Mouse (Mus musculus) adrenal gland, postnatal 14 days (tissue): ENCODE data around the gene Lasp1. TPM values are rescaled to one million over a fixed set of nuclear protein-coding genes. Genes with fewer than 3 reads are reported as not detected.

Source experiments
- DNase-seq: peaks from one replicate; pipeline ENCODE4 v3.0.0; 2021; ENCODE audit warnings: mixed read lengths
- total RNA-seq: library from RNA; stranded (reverse); gene quantifications from 2 replicates; pipeline ENCODE4 v1.2.3, GENCODE M21; 2021

Gene Lasp1
- total RNA-seq, 1 experiment from 2014 or later = 98.2 TPM

GRCm38 (mm10) chr11:97874396-97874795 lies 75.6 kb downstream of the Lasp1 start:
- no peak for DNase-seq

- DNase-seq = no peak
Observed at GRCm38 (mm10) chr11:97877341-97877740, 78.5 kb downstream of the Lasp1 start.

DNA sequence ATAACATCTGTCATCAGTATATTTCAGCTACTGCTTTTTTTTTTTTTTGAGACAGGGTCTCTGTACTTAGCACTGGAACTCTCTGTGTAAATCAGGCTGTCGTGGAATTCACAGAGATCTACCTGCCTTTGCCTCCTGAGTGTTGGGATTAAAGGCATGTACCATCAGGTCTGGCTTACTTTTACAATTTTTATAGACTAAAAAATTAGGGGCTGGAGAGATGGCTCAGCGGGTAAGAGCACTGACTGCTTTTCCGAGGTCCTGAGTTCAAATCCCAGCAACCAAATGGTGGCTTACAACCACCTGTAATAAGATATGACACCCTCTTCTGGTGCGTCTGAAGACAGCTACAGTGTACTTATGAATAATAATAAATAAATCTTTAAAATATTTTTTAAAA lies 81.6 kb downstream of the Lasp1 start:
- no peak for DNase-seq

- peak; percentile 82 for DNase-seq
Observed at GRCm38 (mm10) chr11:97883542-97883917, 84.7 kb downstream of the Lasp1 start.

DNA sequence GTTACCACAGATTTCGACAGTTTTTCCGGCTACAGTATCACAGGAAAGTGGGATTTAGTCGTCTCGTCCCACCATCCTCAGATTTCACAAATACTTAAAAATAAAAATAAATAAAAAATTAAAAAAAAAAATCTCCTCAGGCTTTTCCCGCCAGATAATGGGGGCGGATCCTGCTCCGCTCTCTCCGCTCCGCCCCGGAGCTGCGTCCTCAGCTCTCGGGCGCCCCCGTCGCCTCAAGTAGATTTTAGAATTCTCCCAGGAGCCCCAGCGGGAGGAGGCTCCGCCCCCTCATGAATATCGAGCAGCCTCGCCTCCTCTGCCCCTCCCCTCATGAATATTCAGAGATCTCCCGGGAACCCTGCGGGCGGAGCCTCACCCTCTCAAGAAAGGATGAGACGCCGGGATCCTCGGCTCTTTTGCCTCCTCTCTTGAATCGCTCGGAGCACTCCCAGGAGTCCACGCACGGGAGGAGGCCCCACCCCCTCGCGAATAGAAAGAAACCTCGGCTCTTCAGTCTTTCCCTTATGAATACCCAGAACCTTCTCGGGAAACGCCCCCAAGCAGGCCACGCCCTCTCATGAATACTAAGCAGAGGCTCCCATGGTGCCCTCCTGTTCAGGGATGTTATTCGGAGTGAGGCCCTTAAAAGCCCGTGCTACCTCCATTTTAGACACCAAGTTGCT lies 85.3 kb downstream of the Lasp1 start, which contains the start of gene Fbxo47:
Fbxo47 (minus strand) TSS at position 237 of the 683 bp plus-strand sequence.
- peak; percentile 98 for DNase-seq

DNA sequence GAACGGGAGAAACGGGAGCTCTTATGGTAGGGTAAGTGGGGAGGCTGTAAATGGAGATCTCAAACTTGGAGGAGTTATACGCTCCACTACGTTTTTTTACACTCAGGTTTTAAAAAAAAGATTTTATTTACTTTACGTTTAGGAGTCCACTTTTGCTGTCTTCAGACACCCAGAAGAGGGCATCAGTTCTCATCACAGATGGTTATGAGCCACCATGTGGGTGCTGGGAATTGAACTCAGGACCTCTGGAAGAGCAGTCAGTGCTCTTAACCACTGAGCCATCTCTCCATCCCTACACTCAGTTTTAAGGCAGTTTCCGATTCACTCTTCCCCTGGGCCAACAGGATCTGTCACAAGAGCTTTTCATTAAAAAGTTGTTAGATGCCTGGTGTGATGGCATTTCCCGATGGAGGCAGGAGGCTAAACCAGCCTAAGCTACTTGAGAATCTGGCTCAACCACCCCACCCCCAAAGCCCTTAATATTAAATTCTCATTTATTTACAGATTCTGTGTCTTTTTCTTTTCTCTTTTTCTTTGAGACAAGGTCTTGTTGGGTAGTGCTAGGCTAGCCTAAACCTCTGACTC lies 85.9 kb downstream of the Lasp1 start:
- DNase-seq = no peak

- no peak for DNase-seq
Observed at GRCm38 (mm10) chr11:97885296-97885915, 86.6 kb downstream of the Lasp1 start.

Other genes starting within 250 kb of the Lasp1 start
- 9.2 and 10.1 TPM in 2 replicates for gene Srcin1, start 222.8 kb upstream of the Lasp1 start, total RNA-seq
- 6.3 and 6.4 TPM in 2 replicates for gene Epop, start 169.3 kb upstream of the Lasp1 start, total RNA-seq
- 37.0 and 45.2 TPM in 2 replicates for gene Mllt6, start 135.6 kb upstream of the Lasp1 start, total RNA-seq
- 277 and 297 TPM in 2 replicates for gene Cisd3, start 113.2 kb upstream of the Lasp1 start, total RNA-seq
- gene Pcgf2, start 98.5 kb upstream of the Lasp1 start, total RNA-seq = 28.1 and 32.6 TPM in 2 replicates
- gene Psmb3, start 95.6 kb upstream of the Lasp1 start, total RNA-seq = 216 and 225 TPM in 2 replicates
- gene Pip4k2b, start 54.3 kb upstream of the Lasp1 start, total RNA-seq = 24.8 and 34.7 TPM in 2 replicates
- gene Cwc25, start 32.4 kb upstream of the Lasp1 start, total RNA-seq = 17.6 and 18.7 TPM in 2 replicates
- gene 1700001P01Rik, start 23.1 kb upstream of the Lasp1 start, total RNA-seq = not detected in 2 replicates
- gene Rpl23, start 16.6 kb upstream of the Lasp1 start, total RNA-seq = 809 and 980 TPM in 2 replicates
- gene B230217C12Rik, start 41.8 kb downstream of the Lasp1 start, total RNA-seq = 2.4 and 3.5 TPM in 2 replicates
- 1.0 and 1.2 TPM in 2 replicates for gene Fbxo47, start 85.2 kb downstream of the Lasp1 start, total RNA-seq
- 4.3 and 4.8 TPM in 2 replicates for gene Plxdc1, start 187.4 kb downstream of the Lasp1 start, total RNA-seq
- gene Arl5c, start 197.2 kb downstream of the Lasp1 start, total RNA-seq = 1.1 and 4.4 TPM in 2 replicates
- 7.8 and 10.4 TPM in 2 replicates for gene Cacnb1, start 224.0 kb downstream of the Lasp1 start, total RNA-seq
- gene Rpl19, start 227.7 kb downstream of the Lasp1 start, total RNA-seq = 1,235 and 1,395 TPM in 2 replicates